ENCODE assay signal across 17 mouse cellular contexts in genomic region chr6:33297566-33297965, GRCm38 (mm10). TPM values are rescaled to one million over a fixed set of nuclear protein-coding genes. Genes with fewer than 3 reads are reported as not detected.
DNase-seq lines count a peak whose midpoint lies in the region; ATAC-seq and TF ChIP-seq lines count a peak whose summit lies in the region.
"Had no signal": no experiment of that assay in that cellular context is flagged by ENCODE, and none has a peak within 500 bp of the region (broad histone marks: within the 10 kb centered on the region; RNA-seq: fewer than 3 reads in every experiment).

No protein-coding gene starts in this region.

- 89% methylated on average over 3 of the region's 3 CpGs for WGBS in kidney, postnatal 0 days
- WGBS in kidney, adult 2 months: 91% methylated on average over 3 of the region's 3 CpGs

- H3K27me3 ChIP-seq in kidney, postnatal 0 days (ENCODE audit: insufficient read depth, low read length): no peaks in the 10 kb centered on the region
- no peaks in the 10 kb centered on the region for H3K27me3 ChIP-seq in kidney, adult 2 months (replicated peaks; ENCODE audit: control insufficient read depth, insufficient read depth, low read length)
- H3K27me3 ChIP-seq: embryonic facial prominence, embryonic 15.5 days; forebrain, embryonic 12.5 days; hindbrain, embryonic 15.5 days; midbrain, embryonic 12.5 days had no signal

- no peak overlapping the region for H3K4me3 ChIP-seq in kidney, postnatal 0 days (replicated peaks; ENCODE audit: low read depth, low read length)
- H3K4me3 ChIP-seq in kidney, adult 2 months (ENCODE audit: insufficient read depth, low read depth, low read length): no peak overlapping the region
- H3K4me3 ChIP-seq: embryonic facial prominence, embryonic 15.5 days; forebrain, embryonic 12.5 days; hindbrain, embryonic 15.5 days; midbrain, embryonic 12.5 days; myocyte had no signal

- no peaks in the 10 kb centered on the region for H3K4me1 ChIP-seq in kidney, postnatal 0 days (replicated peaks; ENCODE audit: insufficient read depth, low read length)
- peaks cover 3% of the 10 kb centered on the region; the same call in 1 of the 2 replicates for H3K4me1 ChIP-seq in kidney, adult 2 months (ENCODE audit: control insufficient read depth, insufficient read depth, low read length)
- H3K4me1 ChIP-seq: embryonic facial prominence, embryonic 15.5 days; hindbrain, embryonic 15.5 days had no signal

- TF ChIP-seq CTCF in kidney, postnatal 0 days (IDR thresholded peaks at IDR 0.05; ENCODE audit: low read depth): peak; percentile 27; the same call in 1 of the 2 replicates
- no peak for TF ChIP-seq CTCF in kidney, adult 2 months (conservative IDR thresholded peaks at IDR 0.05; ENCODE audit: insufficient read depth, insufficient read length, low read depth, low read length)

- DNase-seq in kidney, postnatal 0 days (ENCODE audit: low spot score): no peak
- DNase-seq in kidney, adult 2 months: no peak
- DNase-seq in thymus, postnatal 14 days: peak; percentile 25
- no peak for DNase-seq in thymus, adult 18-20 months
- DNase-seq in brain, adult 2 months (ENCODE audit: low read depth, low spot score): peak; percentile 34
- no peak for DNase-seq in adrenal gland, postnatal 10 days
- DNase-seq: adrenal gland, adult 2 months; cerebellum, adult 9-10 months; heart, adult 11 months; heart, postnatal 10 days; kidney, adult 8-10 months had no signal

- no peaks in the 10 kb centered on the region for H3K9me3 ChIP-seq in kidney, postnatal 0 days (replicated peaks; ENCODE audit: low read length)
- H3K9me3 ChIP-seq: embryonic facial prominence, embryonic 15.5 days; forebrain, embryonic 12.5 days; hindbrain, embryonic 15.5 days; midbrain, embryonic 12.5 days had no signal

- no peak overlapping the region for H3K27ac ChIP-seq in kidney, postnatal 0 days
- H3K27ac ChIP-seq in kidney, adult 2 months (ENCODE audit: insufficient read depth, low read depth, low read length): no peak overlapping the region
- H3K27ac ChIP-seq: embryonic facial prominence, embryonic 15.5 days; forebrain, embryonic 12.5 days; hindbrain, embryonic 15.5 days; midbrain, embryonic 12.5 days had no signal

- no peak overlapping the region for H3K4me2 ChIP-seq in kidney, postnatal 0 days (ENCODE audit: low read length)
- H3K4me2 ChIP-seq: embryonic facial prominence, embryonic 15.5 days; forebrain, embryonic 12.5 days; hindbrain, embryonic 15.5 days; midbrain, embryonic 12.5 days had no signal

- H3K9ac ChIP-seq in kidney, postnatal 0 days (ENCODE audit: low read depth, low read length): no peak overlapping the region
- H3K9ac ChIP-seq: embryonic facial prominence, embryonic 15.5 days; forebrain, embryonic 12.5 days; hindbrain, embryonic 15.5 days; midbrain, embryonic 12.5 days had no signal

- no peaks in the 10 kb centered on the region for H3K36me3 ChIP-seq in kidney, postnatal 0 days (ENCODE audit: insufficient read depth, low read length)
- no peaks in the 10 kb centered on the region for H3K36me3 ChIP-seq in kidney, adult 2 months (ENCODE audit: control insufficient read depth, insufficient read depth, low read length)
- H3K36me3 ChIP-seq: embryonic facial prominence, embryonic 15.5 days; forebrain, embryonic 12.5 days; midbrain, embryonic 12.5 days had no signal

- no peak for TF ChIP-seq POLR2A in kidney, adult 2 months (IDR thresholded peaks at IDR 0.05; ENCODE audit: low read depth, low read length)

- no peak for ATAC-seq in kidney, postnatal 0 days (replicated peaks; ENCODE audit: low FRiP score, low read depth)
- no peak for ATAC-seq in CD4-positive, CD25-positive, alpha-beta regulatory T cell, adult 4 months

RNA-seq across cellular contexts. Expression of gene Exoc4, which starts 48.7 kb away (rescaled TPM):
- polyA plus RNA-seq in kidney, postnatal 0 days (2015; fragmentation: Nextera tagmentation; extraction: Ambion mirVana): 18.1 and 21.6 TPM in 2 replicates
- 7.6 and 9.6 TPM in 2 replicates for polyA plus RNA-seq in kidney, adult 2 months (2012; rRNA removed)
- total RNA-seq in adrenal gland, postnatal 10 days (2021): 10 to 100 TPM; 36.9 to 53.3 TPM
- 10 to 100 TPM; 60.9 to 70.4 TPM for polyA plus RNA-seq in CD4-positive, CD25-positive, alpha-beta regulatory T cell, adult 4 months (2017; shearing (Covaris generic))

Comparison
In these comparisons a context has a peak if more than half of its experiments do, and no peak if none do; other contexts are left out.
1. DNase-seq: peak in thymus, postnatal 14 days (single experiment) and brain, adult 2 months (single experiment); none in kidney, postnatal 0 days (single experiment), kidney, adult 2 months (single experiment), thymus, adult 18-20 months (0 of 2) and adrenal gland, postnatal 10 days (single experiment).